8 mouse cellular contexts compared by ENCODE assay signal in the genomic region with DNA sequence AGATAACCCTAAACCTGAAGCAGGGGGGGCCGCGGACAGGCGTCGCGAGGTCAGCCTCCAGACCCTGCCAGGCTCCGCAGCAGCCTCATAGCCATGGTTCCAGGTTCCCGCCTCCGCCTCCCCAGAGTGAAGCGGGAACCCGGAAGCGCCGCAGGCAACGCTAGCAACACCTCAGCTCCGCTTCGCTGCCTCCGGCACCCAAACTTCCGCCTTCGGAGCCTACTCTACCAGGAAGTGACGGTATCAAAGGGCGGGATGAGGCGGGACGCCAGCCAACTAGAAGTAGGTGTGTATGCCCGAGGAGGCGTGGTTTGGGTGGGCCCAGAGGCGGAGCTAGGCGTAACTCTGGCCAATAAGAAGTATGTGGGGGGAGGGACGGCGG. TPM values are rescaled to one million over a fixed set of nuclear protein-coding genes. Genes with fewer than 3 reads are reported as not detected.
DNase-seq lines count a peak whose midpoint lies in the region; ATAC-seq lines count a peak whose summit lies in the region.

Gene Slc38a10, minus strand, starts transcription at position 234 of the 382 bp plus-strand sequence.

- H3K27ac ChIP-seq in heart, embryonic 14.5 days (replicated peaks in 1 of 2; ENCODE audit: control insufficient read depth in 1 of 2, insufficient read depth in 1 of 2, low read depth in 2 of 2, low read length in 2 of 2): peak within 1 kb of the TSS; percentile 52 to 76
- peak within 1 kb of the TSS; percentile 81 for H3K27ac ChIP-seq in liver, embryonic 13.5 days
- peak within 1 kb of the TSS; percentile 79 for H3K27ac ChIP-seq in stomach, embryonic 16.5 days (ENCODE audit: low read length)

- no peaks in the 10 kb centered on the region for H3K27me3 ChIP-seq in heart, embryonic 14.5 days (ENCODE audit: control insufficient read depth, insufficient read depth, low read length)
- no peaks in the 10 kb centered on the region for H3K27me3 ChIP-seq in liver, embryonic 13.5 days
- no peaks in the 10 kb centered on the region for H3K27me3 ChIP-seq in stomach, embryonic 16.5 days (ENCODE audit: control insufficient read depth, insufficient read depth, low read length)

- WGBS in heart, embryonic 14.5 days: 1% methylated on average over 28 of the region's 28 CpGs
- WGBS in liver, embryonic 13.5 days (ENCODE audit: insufficient replicate concordance): under 1% methylated on average over 28 of the region's 28 CpGs
- under 1% methylated on average over 28 of the region's 28 CpGs for WGBS in stomach, embryonic 16.5 days

- peak; percentile 98 for ATAC-seq in CD4-positive, CD25-positive, alpha-beta regulatory T cell, adult 4 months
- peak; percentile 96 for ATAC-seq in heart, embryonic 14.5 days (ENCODE audit: insufficient number of reproducible peaks, insufficient read depth, low FRiP score, low read depth)
- ATAC-seq in liver, embryonic 13.5 days (ENCODE audit: low read depth): peak; percentile 97
- peak; percentile 98 for ATAC-seq in stomach, embryonic 16.5 days (ENCODE audit: insufficient read depth, low FRiP score)

- H3K9me3 ChIP-seq in heart, embryonic 14.5 days (ENCODE audit: control insufficient read depth, low read length): no peaks in the 10 kb centered on the region
- H3K9me3 ChIP-seq in liver, embryonic 13.5 days (replicated peaks): no peaks in the 10 kb centered on the region
- no peaks in the 10 kb centered on the region for H3K9me3 ChIP-seq in stomach, embryonic 16.5 days (replicated peaks; ENCODE audit: control insufficient read depth, low read length)

- H3K9ac ChIP-seq in heart, embryonic 14.5 days (ENCODE audit: low read length): peak within 1 kb of the TSS; percentile 85
- H3K9ac ChIP-seq in liver, embryonic 13.5 days: peak within 1 kb of the TSS; percentile 86
- peak within 1 kb of the TSS; percentile 82 for H3K9ac ChIP-seq in stomach, embryonic 16.5 days (ENCODE audit: low read length)

- peaks cover 11% of the 10 kb centered on the region; the same call in 1 of the 2 replicates for H3K36me3 ChIP-seq in heart, embryonic 14.5 days (ENCODE audit: control insufficient read depth, insufficient read depth, low read length)
- peaks cover 15% of the 10 kb centered on the region; the same call in 1 of the 2 replicates for H3K36me3 ChIP-seq in liver, embryonic 13.5 days
- no peaks in the 10 kb centered on the region for H3K36me3 ChIP-seq in stomach, embryonic 16.5 days (ENCODE audit: control insufficient read depth, insufficient read depth, low read length)

- H3K4me3 ChIP-seq in heart, embryonic 14.5 days (ENCODE audit: control insufficient read depth in 1 of 2, insufficient read depth in 1 of 2, low read depth in 1 of 2, low read length in 2 of 2): peak within 1 kb of the TSS; percentile 66 to 82
- H3K4me3 ChIP-seq in liver, embryonic 13.5 days (replicated peaks): peak within 1 kb of the TSS; percentile 81
- peak within 1 kb of the TSS; percentile 94 for H3K4me3 ChIP-seq in stomach, embryonic 16.5 days (replicated peaks; ENCODE audit: low read length)

- H3K4me2 ChIP-seq in heart, embryonic 14.5 days (ENCODE audit: low read length): peak within 1 kb of the TSS; percentile 78
- peak within 1 kb of the TSS; percentile 89 for H3K4me2 ChIP-seq in liver, embryonic 13.5 days
- peak within 1 kb of the TSS; percentile 63 for H3K4me2 ChIP-seq in stomach, embryonic 16.5 days (ENCODE audit: low read depth, low read length)

- DNase-seq in c-Kit-negative CD71-positive TER-119-positive erythroid progenitor cells, embryonic 14.5 days (ENCODE audit: low read depth, low spot score): peak; percentile 96
- peak; percentile 97 for DNase-seq in fibroblast of lung, adult 2 months (ENCODE audit: low read depth)
- DNase-seq in kidney, postnatal 14 days: peak; percentile 100
- DNase-seq in liver, embryonic 13.5 days: peak; percentile 99
- peak; percentile 99 for DNase-seq in neural tube, embryonic 10.5 days (ENCODE audit: extremely low spot score, low spot score)

- H3K4me1 ChIP-seq in heart, embryonic 14.5 days (ENCODE audit: control insufficient read depth in 2 of 2, insufficient read depth in 2 of 2, low read length in 2 of 2): peaks cover 6 to 19% of the 10 kb centered on the region in 2 experiments; a peak in 3 of 4 replicates
- peaks cover 48% of the 10 kb centered on the region for H3K4me1 ChIP-seq in liver, embryonic 13.5 days (replicated peaks)
- peaks cover 20% of the 10 kb centered on the region for H3K4me1 ChIP-seq in stomach, embryonic 16.5 days (ENCODE audit: control insufficient read depth, insufficient read depth, low read length)

RNA-seq across cellular contexts. Expression of gene Slc38a10, which starts in this region (rescaled TPM):
- polyA plus RNA-seq in CD4-positive, CD25-positive, alpha-beta regulatory T cell, adult 4 months (2017; shearing (Covaris generic)): 10 to 100 TPM; 34.8 to 49.2 TPM
- polyA plus RNA-seq in heart, embryonic 14.5 days (2014; fragmentation: Nextera tagmentation; extraction: Ambion mirVana): 68.8 and 74.1 TPM in 2 replicates
- 35.5 and 38.3 TPM in 2 replicates for polyA plus RNA-seq in liver, embryonic 13.5 days (2015; fragmentation: Nextera tagmentation; extraction: Ambion mirVana)
- 95.9 and 99.2 TPM in 2 replicates for polyA plus RNA-seq in stomach, embryonic 16.5 days (2015; fragmentation: Nextera tagmentation; extraction: Ambion mirVana)

Comparison
In these comparisons a context has a peak if more than half of its experiments do, and no peak if none do; other contexts are left out.
1. Peak in every context shown above with its lines: DNase-seq, ATAC-seq, H3K4me3 ChIP-seq and H3K27ac ChIP-seq.